Mouse (Mus musculus) liver, postnatal 0 days (tissue): ENCODE results near the gene Chsy1.

Experiments used
- CTCF ChIP-seq: sonication (generic); IDR thresholded peaks from 2 replicates; pipeline ENCODE4 v1.5.1; 2016; ENCODE audit warnings: antibody characterized with exemption, low read depth
- EP300 ChIP-seq: IDR thresholded peaks from 2 replicates; pipeline ENCODE4 v1.6.1; 2016; ENCODE audit warnings: antibody characterized with exemption, low read depth, mild to moderate bottlenecking

- TF ChIP-seq CTCF = no peak
- no peak for TF ChIP-seq EP300
These were observed at the start of gene Chsy1 for GRCm38 (mm10) chr7:66108961-66109854.
